Mouse (Mus musculus) left cerebral cortex, postnatal 14 days (tissue): Measurements from ENCODE around the gene Krt6b. TPM values are rescaled to one million over a fixed set of nuclear protein-coding genes. Genes with fewer than 3 reads are reported as not detected.
A peak's percentile ranks its signal among the peaks of the same experiment; 100 is the strongest.
"Not testable (repeated sequence)": the region's sequence is repeated elsewhere in the genome, so short reads cannot be mapped to it uniquely, and the experiment has no call there.

Experiments used
- DNase-seq, 2 experiments: peaks; one replicate each; pipeline ENCODE4 v3.0.0; 2021 to 2022; ENCODE audit warnings: low spot score in 2 of 2, mixed read lengths in 1 of 2
- intact Hi-C: fragments of 180-260 bp; cut with DNase I; formaldehyde crosslinking; loops from one replicate; pipeline ENCODE4 v1.15.1; 2025
- long read RNA-seq, 2 experiments: library from polyadenylated mRNA; stranded (forward); transcript quantifications; one replicate each; pipeline ENCODE4 v2.0.0; 2021
- total RNA-seq, 2 experiments: library from RNA; stranded (reverse); gene quantifications; 2 replicates each; pipeline ENCODE4 v1.2.3; 2021

Gene Krt6b
- not detected for total RNA-seq
- long read RNA-seq, experiment 1 = 0 reads
- long read RNA-seq, experiment 2 = 0 reads

DNA sequence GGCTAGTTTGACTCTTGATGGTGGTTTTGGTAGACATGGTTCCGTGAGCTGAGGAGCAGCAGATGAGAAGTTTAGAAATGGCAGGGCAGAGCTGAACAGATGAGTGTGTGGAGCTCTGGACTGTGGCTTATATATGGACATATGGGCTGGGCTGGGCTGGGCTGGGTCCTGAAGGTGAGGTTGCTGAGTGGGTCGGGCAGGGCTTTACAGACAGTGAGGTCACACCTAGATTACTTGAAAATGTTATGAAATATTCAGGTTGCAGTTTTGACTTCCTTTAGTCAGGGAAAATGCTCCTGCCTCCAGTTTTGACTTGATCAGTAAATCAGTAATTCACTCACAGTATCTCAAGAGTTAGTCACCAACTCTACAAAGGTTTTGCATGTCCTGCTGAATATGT is at the start of gene Krt6b:
Krt6b (minus strand) TSS at position 101 of the 400 bp plus-strand sequence.
- intact Hi-C loops = no loop called here
- no peak for DNase-seq

DNA sequence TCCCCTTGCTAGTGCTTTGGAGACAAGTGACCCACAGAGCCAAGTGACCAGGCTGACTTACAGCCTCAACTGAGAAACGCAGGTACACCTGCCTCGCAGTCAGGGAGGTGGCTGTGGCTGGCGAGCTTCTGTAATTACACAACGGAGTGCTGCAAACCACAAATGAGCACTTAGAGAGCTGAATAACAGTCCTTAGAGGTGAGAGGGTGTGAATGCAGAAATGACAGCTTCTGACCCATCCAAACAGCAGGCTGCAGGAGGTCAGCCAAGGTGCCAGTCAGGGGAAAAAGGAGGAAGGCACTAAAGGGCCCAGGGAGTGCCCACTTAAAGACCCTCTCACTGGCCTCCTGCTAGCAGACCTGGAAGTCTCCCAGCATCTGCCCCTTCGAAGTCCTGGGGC is 44.6 kb upstream of the Krt6b start:
- DNase-seq = no peak

DNA sequence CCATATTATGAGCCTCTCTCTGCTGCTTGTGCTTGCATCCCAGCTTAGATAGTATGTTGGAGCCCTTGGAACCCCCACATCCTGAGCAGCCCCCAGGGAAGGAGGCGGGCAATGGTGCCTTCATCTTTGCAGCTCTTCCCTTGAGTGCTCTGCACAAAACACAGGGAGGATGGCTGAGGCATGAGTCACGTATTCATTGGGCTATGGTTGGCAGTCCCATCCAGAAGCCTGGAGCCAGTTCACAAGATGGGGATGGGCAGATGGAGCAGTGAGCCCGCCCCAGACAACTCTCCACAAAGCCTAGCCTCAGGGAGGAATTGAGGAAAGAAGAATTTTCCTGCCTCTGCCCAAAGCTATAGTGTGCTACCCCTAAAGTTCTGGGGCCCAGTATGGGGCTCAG is 35.7 kb upstream of the Krt6b start:
- DNase-seq = no peak
- intact Hi-C loops = no loop called here

More for the DNA sequence above, 44.6 kb upstream of the Krt6b start:
- intact Hi-C loops = no loop called here

DNA sequence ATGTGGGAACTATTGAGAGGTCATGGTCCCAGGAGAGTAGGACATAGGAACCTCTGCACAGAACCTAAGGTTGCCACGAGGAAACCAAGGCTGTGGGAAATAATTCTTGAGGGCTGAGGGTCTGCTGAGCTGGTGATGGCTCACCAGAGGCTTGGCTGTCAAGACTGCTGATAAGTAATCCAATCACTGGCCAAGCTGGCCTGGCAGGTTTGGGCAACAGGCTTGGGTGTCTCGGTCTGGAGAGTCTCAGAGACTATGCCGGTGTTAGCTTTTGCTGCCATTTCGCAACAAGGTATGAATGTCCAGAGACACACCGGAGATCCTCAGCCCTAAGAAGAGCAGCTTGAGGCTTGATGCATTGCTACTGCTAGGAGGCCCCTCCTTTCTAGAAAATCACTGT is 34.3 kb upstream of the Krt6b start:
- intact Hi-C loops = no loop called here
- no peak for DNase-seq

DNA sequence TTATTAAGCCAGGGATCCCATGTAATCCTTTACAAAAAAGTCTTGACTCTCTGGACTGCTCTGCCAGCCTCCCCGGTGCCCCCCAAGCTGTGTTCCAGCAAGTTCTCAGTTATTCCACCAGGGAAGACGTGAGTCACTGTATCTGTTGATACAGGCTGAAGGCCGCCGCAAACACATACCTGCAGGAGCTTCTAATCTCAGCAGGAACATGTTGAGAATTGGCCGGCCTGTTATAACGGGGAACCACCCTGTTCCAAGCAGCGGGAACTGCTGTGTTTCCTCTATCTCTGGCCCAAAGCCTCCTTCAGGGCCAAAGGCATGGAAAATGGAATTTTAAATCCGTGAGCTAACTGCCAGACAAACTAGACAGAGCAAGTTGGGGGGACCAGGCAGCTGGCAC is 33.6 kb upstream of the Krt6b start:
- intact Hi-C loops = no loop called here
- no peak for DNase-seq

DNA sequence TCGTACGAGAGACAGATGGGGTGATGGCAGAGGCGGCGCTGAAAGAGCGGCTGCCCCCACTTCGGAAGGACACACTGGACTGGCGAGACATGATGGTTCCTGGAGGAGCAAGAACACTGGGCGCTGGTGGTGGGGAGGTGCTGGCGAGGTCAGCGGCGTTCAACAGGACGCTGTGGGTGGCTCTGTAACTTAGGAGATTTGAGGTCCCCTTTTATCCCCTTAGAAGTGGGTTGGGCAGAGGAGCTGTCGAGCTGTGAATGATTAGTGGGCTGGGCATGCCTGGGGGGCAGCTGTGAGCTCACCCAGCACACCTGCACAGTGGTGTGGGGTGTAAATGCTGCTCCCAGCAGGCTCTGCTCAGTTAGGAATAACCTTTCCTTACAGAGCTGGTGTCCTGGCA is 32.6 kb upstream of the Krt6b start, which contains the start of gene Krt5:
Krt5 (minus strand) TSS at position 179 of the 400 bp plus-strand sequence.
- DNase-seq = no peak
- intact Hi-C loops = no loop called here

DNA sequence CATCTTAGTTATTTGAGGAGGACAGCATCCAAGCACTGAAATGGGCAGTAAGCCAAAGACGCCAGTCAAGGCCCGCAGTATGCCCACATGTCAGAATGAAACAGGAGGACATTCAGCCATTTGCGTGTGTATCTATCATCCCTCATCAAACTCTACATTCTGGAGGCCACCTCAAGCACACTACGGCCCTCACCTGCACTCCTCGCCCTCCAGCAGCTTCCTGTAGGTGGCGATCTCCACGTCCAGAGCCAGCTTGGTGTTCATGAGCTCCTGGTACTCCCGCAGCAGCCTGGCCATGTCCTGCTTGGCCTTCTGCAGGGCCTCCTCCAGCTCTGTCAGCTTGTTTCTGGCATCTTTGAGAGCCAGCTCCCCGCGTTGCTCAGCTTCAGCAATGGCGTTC is 28.6 kb upstream of the Krt6b start:
- intact Hi-C loops = no loop called here
- DNase-seq = no peak

DNA sequence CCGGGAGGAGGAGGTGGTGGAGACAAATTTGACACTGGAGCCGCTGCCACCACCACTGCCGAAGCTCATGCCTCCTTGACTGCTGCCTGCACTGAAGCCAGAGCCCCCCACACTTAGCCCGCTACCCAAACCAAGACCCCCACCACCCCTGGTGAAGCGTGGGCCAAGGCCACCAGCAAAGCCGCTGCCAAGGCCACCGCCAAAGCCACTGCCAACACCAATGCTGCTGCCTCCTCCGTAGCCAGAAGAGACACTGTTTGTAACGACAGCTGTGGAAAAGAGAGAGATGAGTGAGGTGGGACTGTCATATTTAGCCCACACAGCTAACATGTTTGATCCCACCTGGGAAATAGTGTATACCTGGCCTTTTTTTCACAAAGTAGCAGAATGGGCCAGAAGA is 27.4 kb upstream of the Krt6b start:
- no peak for DNase-seq
- intact Hi-C loops = no loop called here

DNA sequence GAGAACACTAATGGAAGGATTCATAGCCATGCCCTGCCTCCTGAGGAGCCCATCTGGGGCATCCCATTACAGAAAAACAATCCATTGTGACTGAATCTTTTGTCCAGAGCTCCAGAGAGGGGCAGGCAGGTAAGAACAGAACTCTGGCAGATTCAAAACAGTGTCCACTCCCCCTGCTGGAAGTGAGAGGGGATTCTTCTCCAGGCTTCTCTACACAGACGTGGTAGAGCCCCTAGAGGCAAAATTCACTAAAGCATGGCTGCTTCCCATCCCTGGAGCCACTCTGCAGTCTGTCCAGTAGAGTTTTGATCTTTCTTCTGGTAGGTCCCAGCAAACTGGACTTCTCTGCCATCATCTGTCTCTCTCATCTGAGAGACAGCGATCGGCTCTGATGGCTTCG is 24.0 kb upstream of the Krt6b start:
- intact Hi-C loops = no loop called here
- DNase-seq = peak; percentile 9 to 41

DNA sequence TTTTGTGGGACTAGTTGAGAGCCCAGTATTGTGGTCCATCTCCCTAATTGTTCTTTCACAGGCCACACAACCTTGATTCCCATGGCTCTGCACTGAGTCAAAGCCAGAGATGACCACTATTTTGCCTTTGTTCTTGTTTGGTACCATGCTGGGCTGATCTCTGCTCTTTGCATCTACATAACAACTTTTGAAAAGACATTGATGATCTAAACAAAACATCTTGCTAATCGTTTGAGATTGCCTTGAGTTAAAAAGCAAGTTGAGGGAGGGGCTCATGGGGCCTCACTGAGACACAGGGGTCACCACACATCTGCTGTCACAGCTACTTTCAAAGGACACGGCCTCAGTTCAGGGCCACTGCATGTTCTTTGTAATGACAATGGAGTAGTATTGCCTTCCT is 22.3 kb upstream of the Krt6b start:
- DNase-seq = no peak
- intact Hi-C loops = no loop called here

DNA sequence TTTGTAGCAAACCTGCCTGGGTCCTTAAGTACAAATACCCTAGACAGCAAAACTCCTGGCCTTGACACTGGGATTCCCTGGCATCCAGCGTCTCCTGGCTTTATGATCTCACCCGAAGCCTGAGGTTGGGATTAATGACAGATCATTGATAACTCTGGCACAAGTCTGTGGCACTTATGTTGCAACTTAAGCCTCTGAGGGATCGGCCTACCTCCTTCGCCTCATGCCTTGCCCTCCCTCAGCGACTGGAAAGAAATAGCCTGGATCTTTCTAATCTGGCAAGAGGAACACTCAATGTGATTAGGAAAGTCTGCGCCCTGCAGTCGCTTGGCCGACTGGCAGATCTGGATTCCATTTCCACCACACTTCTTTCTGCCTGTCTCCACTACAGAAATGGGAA is 19.8 kb upstream of the Krt6b start:
- no peak for DNase-seq
- intact Hi-C loops = no loop called here

DNA sequence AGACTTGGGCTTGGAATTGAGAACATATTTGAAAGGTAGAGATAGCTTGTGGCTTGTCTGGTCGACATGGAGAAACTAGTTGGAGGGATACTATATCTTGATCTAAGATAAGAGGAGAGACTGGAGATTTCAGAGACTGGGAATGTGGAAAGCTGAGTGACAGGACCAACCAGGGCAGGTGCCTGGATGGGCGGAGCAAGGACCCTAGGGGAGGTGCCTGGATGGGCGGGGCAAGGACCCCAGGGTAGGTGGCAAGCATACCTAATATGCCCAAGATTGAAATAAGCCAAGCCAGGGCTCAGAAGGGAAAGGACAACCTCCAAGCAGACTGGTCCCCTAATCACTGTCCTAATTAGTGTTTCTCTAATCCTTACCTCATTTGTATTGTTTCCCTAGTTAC is 19.1 kb upstream of the Krt6b start:
- intact Hi-C loops = no loop called here
- DNase-seq = no peak

DNA sequence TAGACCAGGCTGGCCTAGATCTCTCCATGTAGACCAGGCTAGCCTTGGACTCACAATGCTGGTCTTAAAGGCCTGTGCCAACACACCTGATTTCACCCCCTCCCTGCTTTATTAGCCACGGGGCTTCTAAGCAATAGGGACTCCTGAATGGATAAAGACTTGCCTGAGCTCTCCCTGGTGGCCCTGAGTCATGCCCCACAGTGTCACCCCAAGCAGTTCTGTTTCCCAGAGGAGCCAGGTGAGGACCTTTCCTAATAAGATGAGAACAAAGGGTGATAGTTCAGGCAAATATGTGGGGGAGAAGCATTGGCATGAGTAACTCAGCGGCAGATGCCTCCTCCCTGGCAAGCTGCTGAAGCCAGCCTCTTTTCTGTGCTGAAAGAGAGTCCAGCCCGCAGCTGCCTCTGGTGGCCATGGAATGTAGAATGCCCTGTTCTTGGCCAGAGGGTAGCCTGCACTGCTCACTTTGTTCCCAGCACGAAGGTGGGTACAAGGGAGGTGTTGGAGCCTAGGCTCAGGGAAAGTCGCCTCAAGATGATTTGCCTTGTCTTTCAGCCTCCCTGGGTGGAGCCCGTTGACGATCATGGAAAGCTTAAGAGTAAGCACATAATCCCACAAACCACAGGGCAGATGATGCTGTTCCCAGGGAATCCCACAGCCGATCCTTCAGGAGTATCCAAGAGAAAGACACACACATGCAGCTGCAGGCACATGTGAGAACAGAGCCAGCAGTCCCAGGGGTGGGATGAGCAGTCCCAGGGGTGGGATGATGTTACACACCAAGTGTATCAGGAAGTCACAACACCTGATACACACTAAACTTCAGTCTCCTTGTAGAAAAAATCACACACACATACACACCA is 17.5 kb upstream of the Krt6b start:
- no peak for DNase-seq

DNA sequence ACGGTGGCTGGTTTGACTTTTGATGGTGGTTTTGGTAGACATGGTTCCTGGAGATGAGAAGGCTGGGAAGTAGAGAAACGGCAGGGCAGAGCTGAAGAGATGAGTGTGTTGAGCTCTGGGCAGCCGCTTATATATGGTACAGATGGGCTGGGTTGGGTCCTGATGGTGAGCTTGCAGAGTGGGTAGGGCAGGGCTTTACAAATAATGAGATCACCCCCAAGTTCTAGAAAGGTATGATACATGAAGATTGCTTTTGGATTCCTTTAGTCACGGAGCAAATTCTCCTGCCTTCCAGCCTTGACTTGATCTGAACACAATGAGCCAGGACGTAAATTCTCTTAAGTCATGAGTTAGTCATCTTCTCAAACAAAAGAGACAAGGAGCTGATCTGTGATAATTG is 14.1 kb upstream of the Krt6b start, which contains the start of gene Krt6a:
Krt6a (minus strand) TSS at position 101 of the 400 bp plus-strand sequence.
- intact Hi-C loops = no loop called here
- no peak for DNase-seq

More for the DNA sequence above, 17.5 kb upstream of the Krt6b start:
- intact Hi-C loops = no loop called here

DNA sequence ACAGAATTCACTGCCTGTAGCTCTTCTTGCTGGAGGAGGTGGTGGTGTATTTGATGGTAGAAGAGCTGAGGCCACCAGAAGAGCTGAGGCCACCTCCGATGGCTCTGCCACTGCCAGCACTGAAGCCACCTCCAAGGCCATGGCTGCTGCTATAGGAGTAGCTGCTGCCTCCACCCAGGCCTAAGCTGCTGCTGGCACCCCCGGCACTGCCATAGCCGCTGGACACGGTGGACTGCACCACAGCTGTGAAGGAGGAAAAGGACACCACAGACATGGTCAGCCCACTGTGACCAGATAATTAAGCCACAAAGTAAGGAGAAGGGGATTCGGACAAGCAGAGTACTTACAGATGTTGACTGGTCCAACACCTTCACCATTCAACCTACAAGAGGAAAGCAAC is 10.4 kb upstream of the Krt6b start:
- DNase-seq, intact Hi-C loops: not testable (repeated sequence)

DNA sequence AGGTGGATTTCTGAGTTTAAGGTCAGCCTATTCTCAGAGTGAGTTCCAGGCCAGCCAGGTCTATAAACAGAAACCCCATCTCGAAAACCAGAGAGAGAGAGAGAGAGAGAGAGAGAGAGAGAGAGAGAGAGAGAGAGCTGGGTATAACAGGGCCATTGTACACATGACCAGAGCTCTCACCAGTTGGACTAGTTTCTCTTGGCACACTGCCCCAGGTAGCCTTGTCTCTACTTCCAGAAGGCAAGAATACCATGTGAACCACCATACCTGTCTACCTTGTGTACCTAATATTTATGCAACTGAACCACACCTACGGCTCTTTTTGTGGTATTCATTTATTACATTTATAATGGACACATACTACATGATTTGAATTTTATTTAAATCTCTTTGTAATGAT is 8.1 kb upstream of the Krt6b start:
- intact Hi-C loops = no loop called here
- no peak for DNase-seq

DNA sequence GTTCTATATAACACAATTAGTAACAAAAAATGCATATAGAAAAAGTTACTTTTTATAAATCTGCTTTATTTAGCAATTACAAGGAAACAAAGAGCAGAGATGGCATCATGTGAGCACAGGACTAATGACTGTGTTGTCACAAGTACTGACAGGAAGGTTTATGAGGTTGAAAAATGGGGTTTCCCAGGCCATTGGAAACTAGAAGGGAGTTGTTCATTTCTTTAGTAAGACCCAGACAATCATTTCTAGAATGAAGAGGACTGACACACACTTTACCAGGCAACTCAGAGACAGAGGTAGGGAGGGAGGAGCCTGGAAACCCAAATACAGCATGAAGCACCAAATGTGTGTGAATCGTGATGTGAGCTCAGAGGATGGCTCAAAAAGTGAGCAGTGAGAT is 4.1 kb downstream of the Krt6b start:
- intact Hi-C loops = no loop called here
- no peak for DNase-seq

DNA sequence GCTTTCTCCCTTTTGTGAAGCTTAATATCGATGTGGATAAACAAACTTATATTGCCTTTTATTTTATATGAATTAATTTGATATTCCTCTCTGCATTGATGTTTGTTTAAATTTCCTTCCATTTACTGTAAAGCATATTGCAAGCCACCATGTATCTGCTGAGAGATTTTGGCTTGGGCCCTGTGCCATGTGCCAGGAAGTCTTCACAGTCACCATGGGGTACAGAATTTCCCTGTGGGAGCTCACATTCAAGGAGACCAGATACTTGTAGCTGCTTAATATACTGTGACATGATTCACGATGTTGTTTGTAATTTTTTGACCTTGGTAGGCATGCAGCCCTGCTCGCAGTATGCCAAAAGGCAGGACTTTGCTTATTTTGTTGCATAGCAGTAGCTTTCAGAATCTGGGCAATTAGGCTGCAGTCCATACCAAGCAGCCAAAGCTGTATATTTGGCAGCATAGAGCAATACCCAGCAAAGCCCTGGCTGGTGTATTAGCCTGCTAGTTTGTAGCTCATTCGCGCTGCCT is 27.3 kb downstream of the Krt6b start:
- no peak for DNase-seq
- intact Hi-C loops = no loop called here

DNA sequence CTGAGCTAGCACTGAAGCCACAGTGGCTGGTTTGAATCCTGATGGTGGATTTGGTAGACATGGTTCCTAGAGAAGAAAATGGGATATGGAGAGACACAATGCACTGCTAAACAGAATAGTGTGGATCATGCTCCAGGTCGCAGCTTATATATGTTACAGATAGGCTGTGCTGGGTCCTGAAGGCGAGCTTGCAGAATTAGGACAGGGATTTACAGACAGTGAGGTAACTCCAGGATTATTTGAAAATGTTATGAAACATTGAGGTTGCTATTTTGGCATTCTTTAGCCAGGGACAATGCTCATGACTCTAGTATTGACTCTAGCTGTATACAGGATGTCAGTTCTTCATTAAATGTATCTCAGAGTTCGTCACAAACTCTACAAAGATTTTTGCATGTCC is 32.8 kb downstream of the Krt6b start, which contains the start of gene Gm5478:
Gm5478 (minus strand) TSS at position 101 of the 400 bp plus-strand sequence.
- no peak for DNase-seq
- intact Hi-C loops = no loop called here

DNA sequence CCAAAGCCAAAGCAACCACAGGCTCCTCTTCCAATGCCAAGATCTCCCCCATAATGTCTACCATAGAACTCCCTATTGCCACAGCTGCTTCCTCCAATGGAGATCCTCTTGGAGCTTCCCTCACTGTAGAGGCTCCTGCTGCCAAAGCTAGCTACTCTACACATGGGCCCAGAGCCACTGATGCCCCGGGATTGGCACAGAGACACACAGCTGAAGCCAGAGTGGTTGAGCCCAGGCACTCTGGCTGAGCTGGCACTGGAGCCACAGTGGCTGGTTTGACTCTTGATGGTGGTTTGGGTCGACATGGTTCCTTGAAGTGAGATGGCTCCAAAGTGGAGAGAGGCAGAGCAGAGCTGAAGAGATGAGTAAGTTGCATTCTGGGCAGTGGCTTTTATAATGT is 52.2 kb downstream of the Krt6b start, which contains the start of gene Gm5414:
Gm5414 (minus strand) TSS at position 305 of the 400 bp plus-strand sequence.
- DNase-seq = no peak
- intact Hi-C loops = no loop called here
